ENCODE assay signal across 8 mouse cellular contexts in genomic region chr9:106970742-106971141, GRCm38 (mm10).
DNase-seq lines count a peak whose midpoint lies in the region; ATAC-seq and TF ChIP-seq lines count a peak whose summit lies in the region.

No protein-coding gene starts in this region.

- peaks cover 23% of the 10 kb centered on the region for H3K36me3 ChIP-seq in hindbrain, postnatal 0 days (ENCODE audit: insufficient read depth, low read length)
- H3K36me3 ChIP-seq in hindbrain, embryonic 12.5 days: no peaks in the 10 kb centered on the region

- no peaks in the 10 kb centered on the region for H3K27me3 ChIP-seq in hindbrain, postnatal 0 days (ENCODE audit: insufficient read depth, low read length)
- no peaks in the 10 kb centered on the region for H3K27me3 ChIP-seq in hindbrain, embryonic 12.5 days

- H3K4me1 ChIP-seq in hindbrain, postnatal 0 days (ENCODE audit: insufficient read depth, low read length): no peaks in the 10 kb centered on the region
- no peaks in the 10 kb centered on the region for H3K4me1 ChIP-seq in hindbrain, embryonic 12.5 days

- WGBS in hindbrain, postnatal 0 days: 67% methylated on average over 3 of the region's 3 CpGs
- 64% methylated on average over 3 of the region's 3 CpGs for WGBS in hindbrain, embryonic 12.5 days

- H3K4me2 ChIP-seq in hindbrain, postnatal 0 days (ENCODE audit: low read depth, low read length): no peak overlapping the region
- H3K4me2 ChIP-seq in hindbrain, embryonic 12.5 days (replicated peaks): no peak overlapping the region

- H3K27ac ChIP-seq in hindbrain, postnatal 0 days: no peak overlapping the region
- H3K27ac ChIP-seq in hindbrain, embryonic 12.5 days: no peak overlapping the region

- TF ChIP-seq CTCF in hindbrain, postnatal 0 days (IDR thresholded peaks at IDR 0.05; ENCODE audit: low read depth): peak; percentile 71

- peak; percentile 53 for DNase-seq in hindbrain, postnatal 0 days (ENCODE audit: low spot score)
- DNase-seq in right cerebral cortex, postnatal 14 days: peak; percentile 17
- DNase-seq in right cerebral cortex, postnatal 25 days: no peak
- DNase-seq in cerebellum, adult 9-10 months: peak; percentile 60
- DNase-seq in retina, embryonic 14.5 days (ENCODE audit: low spot score): peak; percentile 59
- DNase-seq in layer of hippocampus, postnatal 36 days: no peak

- H3K9me3 ChIP-seq in hindbrain, postnatal 0 days (ENCODE audit: low read length): no peaks in the 10 kb centered on the region
- no peaks in the 10 kb centered on the region for H3K9me3 ChIP-seq in hindbrain, embryonic 12.5 days (replicated peaks)

- no peak overlapping the region for H3K9ac ChIP-seq in hindbrain, postnatal 0 days (replicated peaks; ENCODE audit: low read length)
- H3K9ac ChIP-seq in hindbrain, embryonic 12.5 days: no peak overlapping the region

- no peak for ATAC-seq in hindbrain, postnatal 0 days
- no peak for ATAC-seq in hindbrain, embryonic 12.5 days (ENCODE audit: low FRiP score)
- ATAC-seq in monocyte, adult 5-6 weeks (replicated peaks; ENCODE audit: insufficient number of reproducible peaks, low FRiP score, low TSS enrichment, poor library complexity, severe bottlenecking): no peak

- H3K4me3 ChIP-seq in hindbrain, postnatal 0 days (ENCODE audit: low read length): no peak overlapping the region
- H3K4me3 ChIP-seq in hindbrain, embryonic 12.5 days: no peak overlapping the region

Comparison
In these comparisons a context has a peak if more than half of its experiments do, and no peak if none do; other contexts are left out.
1. DNase-seq: peak in hindbrain, postnatal 0 days (single experiment), right cerebral cortex, postnatal 14 days (single experiment), cerebellum, adult 9-10 months (single experiment) and retina, embryonic 14.5 days (single experiment); none in right cerebral cortex, postnatal 25 days (single experiment) and layer of hippocampus, postnatal 36 days (0 of 2).